Mouse (Mus musculus) C2C12 (cell line): ENCODE results near the gene Sec14l1. TPM values are rescaled to one million over a fixed set of nuclear protein-coding genes. Genes with fewer than 3 reads are reported as not detected.

Experiments
- H3K27me3 ChIP-seq: one replicate; pipeline ENCODE4 v1.6.1; 2011; ENCODE audit not compliant: control insufficient read depth, insufficient read depth, insufficient read length
- H3K36me3 ChIP-seq: one replicate; pipeline ENCODE4 v1.6.1; 2011; ENCODE audit not compliant: control insufficient read depth, insufficient read depth
- H3K4me3 ChIP-seq: one replicate; pipeline ENCODE4 v1.5.1; 2011; ENCODE audit warnings: mild to moderate bottlenecking, control low read depth; ENCODE audit not compliant: poor library complexity, insufficient read depth, severe bottlenecking
- H3K79me2 ChIP-seq: one replicate; pipeline ENCODE4 v1.6.1; 2011; ENCODE audit not compliant: control insufficient read depth, insufficient read depth
- H3K79me3 ChIP-seq: one replicate; pipeline ENCODE4 v1.6.1; 2011; ENCODE audit warnings: low read depth, control low read depth
- H3ac ChIP-seq: one replicate; pipeline ENCODE3; 2011; ENCODE audit warnings: low read depth; ENCODE audit not compliant: control insufficient read depth, insufficient read length
- CEBPB ChIP-seq: IDR thresholded peaks from one replicate; pipeline ENCODE4 v1.6.1; 2011; ENCODE audit warnings: low read depth, mild to moderate bottlenecking, control low read depth, moderate library complexity
- CTCF ChIP-seq: IDR thresholded peaks from one replicate; pipeline ENCODE4 v1.5.1; 2011; ENCODE audit not compliant: control insufficient read depth, insufficient read depth, insufficient read length
- FOSL1 ChIP-seq: IDR thresholded peaks from one replicate; pipeline ENCODE4 v1.8.0; 2011; ENCODE audit warnings: mild to moderate bottlenecking, low read length; ENCODE audit not compliant: poor library complexity, insufficient read depth, severe bottlenecking
- MAX ChIP-seq: IDR thresholded peaks from one replicate; pipeline ENCODE4 v1.6.1; 2011; ENCODE audit warnings: mild to moderate bottlenecking, control low read depth
- MYOD1 ChIP-seq: IDR thresholded peaks from one replicate; pipeline ENCODE4 v1.6.1; 2011; ENCODE audit warnings: low read depth; ENCODE audit not compliant: control insufficient read depth, insufficient read length
- MYOG ChIP-seq: IDR thresholded peaks from one replicate; pipeline ENCODE4 v1.6.1; 2011; ENCODE audit not compliant: control insufficient read depth, insufficient read length; ENCODE audit errors: extremely low read depth
- USF1 ChIP-seq: IDR thresholded peaks from one replicate; pipeline ENCODE4 v1.6.1; 2011; ENCODE audit warnings: low read depth, mild to moderate bottlenecking, control low read depth, moderate library complexity
- polyA plus RNA-seq: library from polyadenylated mRNA; unstranded; fragments of >200 nt; fragmentation: generic; extraction: Trizol; gene quantifications from one replicate; pipeline ENCODE4 v1.2.1, GENCODE M21; 2012; ENCODE audit warnings: missing spikeins

Gene Sec14l1
- polyA plus RNA-seq, 1 experiment = 41.9 TPM

GRCm38 (mm10) chr11:117175472-117175871, 60.5 kb downstream of the Sec14l1 start:
- no peaks in the 10 kb centered on the region for H3K27me3 ChIP-seq
- TF ChIP-seq MYOG = no peak
- TF ChIP-seq CEBPB = no peak
- no peak for TF ChIP-seq CTCF
- no peak for TF ChIP-seq MAX
- TF ChIP-seq FOSL1 = no peak
- no peak for TF ChIP-seq MYOD1
- TF ChIP-seq USF1 = no peak
- no peaks in the 10 kb centered on the region for H3K36me3 ChIP-seq
- H3K4me3 ChIP-seq = no peak overlapping the region
- H3K79me3 ChIP-seq = no peaks in the 10 kb centered on the region
- no peaks in the 10 kb centered on the region for H3K79me2 ChIP-seq
- no peak overlapping the region for H3ac ChIP-seq

- H3K79me2 ChIP-seq = no peaks in the 10 kb centered on the region
- TF ChIP-seq MYOD1 (no peak), CTCF (peak; percentile 53)
- H3K36me3 ChIP-seq = no peaks in the 10 kb centered on the region
- H3ac ChIP-seq = no peak overlapping the region
- no peaks in the 10 kb centered on the region for H3K27me3 ChIP-seq
- no peaks in the 10 kb centered on the region for H3K79me3 ChIP-seq
- no peak overlapping the region for H3K4me3 ChIP-seq
Measured at GRCm38 (mm10) chr11:117176304-117176703, 61.3 kb downstream of the Sec14l1 start.

GRCm38 (mm10) chr11:117176900-117177299, 61.9 kb downstream of the Sec14l1 start:
- TF ChIP-seq USF1 (no peak), MYOG (no peak), FOSL1 (no peak), CTCF (no peak), MAX (no peak), CEBPB (no peak), MYOD1 (no peak)
- Histone ChIP-seq H3K79me3 (no peaks in the 10 kb centered on the region), H3K36me3 (no peaks in the 10 kb centered on the region), H3ac (no peak overlapping the region), H3K4me3 (no peak overlapping the region), H3K27me3 (no peaks in the 10 kb centered on the region), H3K79me2 (no peaks in the 10 kb centered on the region)

DNA sequence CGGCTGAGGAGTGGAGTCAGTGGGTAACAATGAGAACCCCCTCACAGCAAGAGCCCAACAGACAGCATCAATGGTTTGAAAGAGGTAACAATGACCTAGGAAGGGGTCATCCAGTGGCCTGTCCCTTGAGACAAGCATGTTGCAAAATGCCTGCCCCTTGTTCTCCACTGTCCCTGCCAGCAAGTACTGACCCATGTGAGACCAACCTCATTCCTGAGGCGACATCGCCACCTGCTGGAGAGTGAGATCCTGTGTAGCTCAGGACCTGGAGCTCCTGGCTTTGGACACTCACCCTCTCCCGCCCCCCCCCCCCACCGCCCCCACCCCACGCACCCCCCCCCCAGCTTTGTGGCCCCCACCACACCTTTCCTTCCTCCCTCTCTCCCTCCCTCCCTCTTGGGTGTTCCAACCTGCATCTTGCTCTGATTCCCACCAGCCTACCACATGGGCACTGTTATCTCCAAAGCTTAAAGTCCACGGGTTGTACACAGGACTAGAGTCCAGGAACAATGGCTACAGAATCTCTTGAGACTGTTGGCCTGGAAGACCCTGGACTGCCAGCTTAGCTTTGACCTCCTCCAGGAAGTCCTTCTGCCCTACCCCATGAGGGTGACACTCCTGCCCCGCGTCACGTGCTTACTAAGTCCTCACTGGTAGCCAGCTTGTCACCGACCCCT, 62.5 kb downstream of the Sec14l1 start:
- TF ChIP-seq MYOG (no peak), CEBPB (peak; percentile 52), FOSL1 (no peak), CTCF (peak; percentile 92), MYOD1 (no peak), USF1 (no peak), MAX (no peak)
- H3K27me3 ChIP-seq = no peaks in the 10 kb centered on the region
- H3ac ChIP-seq = no peak overlapping the region
- H3K4me3 ChIP-seq = no peak overlapping the region
- H3K79me2 ChIP-seq = no peaks in the 10 kb centered on the region
- no peaks in the 10 kb centered on the region for H3K79me3 ChIP-seq
- H3K36me3 ChIP-seq = no peaks in the 10 kb centered on the region

GRCm38 (mm10) chr11:117179902-117180301, 64.9 kb downstream of the Sec14l1 start:
- TF ChIP-seq MAX = no peak
- TF ChIP-seq FOSL1 = no peak
- no peak for TF ChIP-seq CEBPB
- no peak for TF ChIP-seq USF1
- no peak for TF ChIP-seq MYOD1
- no peak for TF ChIP-seq MYOG
- no peak for TF ChIP-seq CTCF
- no peaks in the 10 kb centered on the region for H3K27me3 ChIP-seq
- no peak overlapping the region for H3ac ChIP-seq
- H3K79me2 ChIP-seq = no peaks in the 10 kb centered on the region
- H3K4me3 ChIP-seq = no peak overlapping the region
- H3K79me3 ChIP-seq = no peaks in the 10 kb centered on the region
- no peaks in the 10 kb centered on the region for H3K36me3 ChIP-seq

- Histone ChIP-seq H3K27me3 (no peaks in the 10 kb centered on the region), H3K79me3 (no peaks in the 10 kb centered on the region), H3ac (no peak overlapping the region), H3K79me2 (no peaks in the 10 kb centered on the region), H3K36me3 (no peaks in the 10 kb centered on the region), H3K4me3 (no peak overlapping the region)
- TF ChIP-seq USF1 (no peak), CTCF (no peak), MYOG (no peak), FOSL1 (no peak), MYOD1 (no peak), MAX (no peak), CEBPB (no peak)
Measured at GRCm38 (mm10) chr11:117182808-117183207, 67.8 kb downstream of the Sec14l1 start.
